Mouse (Mus musculus): ENCODE measurements around the gene Entpd5.

The Entpd5 gene

GRCm38 (mm10) chr12:84408819-84409507 is at the start of gene Entpd5, which contains the start of gene Bbof1:
TSS of gene Entpd5 (minus strand) at chr12:84409029.
TSS of gene Bbof1 (plus strand) at chr12:84409071.
- peak; percentile 92 for ATAC-seq (ENCODE audit: insufficient number of reproducible peaks, low FRiP score, low TSS enrichment)

DNA sequence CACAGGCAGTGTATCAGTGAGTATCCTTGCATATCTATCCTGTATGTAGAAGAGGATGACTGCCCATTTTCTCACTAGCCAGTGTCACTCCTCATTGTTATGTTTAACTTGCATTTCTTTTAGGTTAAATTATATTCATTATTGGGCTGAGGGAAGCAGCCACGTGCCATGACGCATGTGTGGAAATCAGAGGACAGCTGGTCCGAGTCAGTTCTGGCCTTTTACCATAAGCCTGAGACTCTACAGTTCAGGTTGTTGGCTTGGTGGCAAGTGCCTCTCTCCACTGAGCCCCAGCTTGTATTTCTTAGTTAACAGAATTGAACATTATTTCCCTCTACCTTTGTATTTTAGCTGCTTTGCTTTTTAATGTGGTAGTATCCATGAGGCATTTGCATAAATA is 48.1 kb upstream of the Entpd5 start:
- ATAC-seq (ENCODE audit: insufficient number of reproducible peaks, low FRiP score, low TSS enrichment): no peak

GRCm38 (mm10) chr12:84451801-84452200 is 43.0 kb upstream of the Entpd5 start:
- ATAC-seq (ENCODE audit: insufficient number of reproducible peaks, low FRiP score, low TSS enrichment): no peak

DNA sequence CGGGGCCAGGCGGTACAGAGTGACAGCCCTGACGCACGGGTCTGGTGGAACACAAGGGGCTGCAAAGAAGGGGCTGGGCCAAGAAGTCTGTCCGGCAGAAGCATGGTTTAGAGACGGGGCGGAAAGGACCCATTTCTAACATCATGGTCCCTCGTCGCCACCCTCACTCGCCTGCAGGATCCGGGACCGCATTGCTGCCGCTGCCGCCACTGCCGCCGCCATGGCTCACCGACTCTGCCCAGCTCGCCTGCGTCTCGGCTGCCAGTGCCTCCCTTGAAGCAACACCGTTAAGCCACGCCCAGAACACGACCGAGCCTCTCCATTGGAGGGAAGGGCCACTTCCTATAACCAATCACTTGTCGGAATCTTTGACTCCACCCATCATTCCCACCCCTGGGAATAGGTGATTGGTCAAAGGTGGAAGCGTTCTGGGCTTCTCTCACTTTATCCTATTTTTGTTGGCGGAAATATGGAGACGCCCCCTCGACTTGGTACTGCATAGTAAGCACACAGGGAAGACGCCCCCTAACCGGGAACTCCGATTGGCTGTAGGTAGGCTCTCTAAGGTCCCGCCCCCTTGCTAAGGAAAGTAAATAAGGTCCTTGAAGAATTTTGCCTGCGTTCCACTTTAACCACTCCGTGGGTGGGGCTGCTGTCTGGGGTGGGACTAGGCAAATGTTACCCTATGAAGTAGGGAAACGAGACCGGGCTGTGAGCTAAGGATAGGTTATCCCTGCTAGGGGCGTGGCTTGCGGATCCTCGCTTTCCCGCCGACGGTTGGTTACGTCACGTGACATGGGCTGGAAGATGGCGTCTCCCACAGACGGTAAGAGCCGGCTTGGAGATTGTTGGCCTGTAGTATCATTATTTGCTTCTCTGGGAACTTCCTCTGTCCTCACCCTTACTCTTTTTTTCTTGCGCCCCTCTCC is 42.2 kb upstream of the Entpd5 start, which contains the start of the genes Aldh6a1 and Lin52:
Gene Aldh6a1, minus strand, starts transcription at position 287 of the 929 bp plus-strand sequence.
Gene Lin52, plus strand, starts transcription at position 705 of the 929 bp plus-strand sequence.
- peak; percentile 95 for ATAC-seq (ENCODE audit: insufficient number of reproducible peaks, low FRiP score, low TSS enrichment)

- 0 out of 2 replicates have a peak, but pooled peaks have one; percentile 6 for ATAC-seq (ENCODE audit: insufficient number of reproducible peaks, low FRiP score, low TSS enrichment)
These were observed 41.5 kb upstream of the Entpd5 start for GRCm38 (mm10) chr12:84450351-84450717.

GRCm38 (mm10) chr12:84449887-84450286 is 41.1 kb upstream of the Entpd5 start:
- no peak for ATAC-seq (ENCODE audit: insufficient number of reproducible peaks, low FRiP score, low TSS enrichment)

- ATAC-seq (ENCODE audit: insufficient number of reproducible peaks, low FRiP score, low TSS enrichment): no peak
These were observed 39.4 kb upstream of the Entpd5 start for GRCm38 (mm10) chr12:84448181-84448580.

DNA sequence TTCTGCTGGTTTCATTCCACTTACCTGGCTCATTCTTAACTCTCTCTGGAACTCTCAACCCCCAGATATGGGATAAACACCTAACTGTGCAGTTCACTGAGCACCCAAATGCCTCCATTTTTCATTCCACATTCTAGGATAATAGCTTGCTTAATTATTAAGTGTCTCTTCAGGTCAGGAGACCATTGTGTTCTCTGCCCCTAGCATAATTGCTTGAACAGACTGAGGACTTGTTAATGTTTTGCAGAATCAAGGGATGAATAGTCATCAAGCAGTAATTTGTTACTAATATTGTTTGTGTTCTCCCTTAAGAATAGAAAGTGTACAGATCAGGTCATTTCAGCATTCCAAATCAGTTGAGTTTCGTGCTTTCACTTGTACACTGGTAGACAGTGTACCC is 38.6 kb upstream of the Entpd5 start:
- no peak for ATAC-seq (ENCODE audit: insufficient number of reproducible peaks, low FRiP score, low TSS enrichment)

- no peak for ATAC-seq (ENCODE audit: insufficient number of reproducible peaks, low FRiP score, low TSS enrichment)
These were observed 33.7 kb upstream of the Entpd5 start for GRCm38 (mm10) chr12:84442526-84442925.

DNA sequence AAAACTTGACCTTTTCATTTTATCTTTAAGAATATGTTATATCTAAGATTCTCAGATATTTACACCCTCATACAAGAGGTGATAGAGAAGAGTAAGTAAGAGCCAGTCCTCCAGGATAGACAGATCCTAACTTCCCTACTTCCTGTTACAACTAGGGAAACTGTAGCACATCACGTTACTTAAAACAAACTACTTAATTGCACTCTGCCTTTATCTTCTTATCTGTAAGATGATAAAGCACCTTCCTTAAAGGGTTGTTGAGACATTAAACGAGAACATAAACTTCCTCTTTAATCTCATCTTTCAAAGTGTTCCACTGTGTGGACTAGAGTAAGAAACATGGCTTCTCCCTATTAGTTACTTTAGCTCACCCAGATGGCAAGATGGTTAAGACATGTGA is 29.9 kb upstream of the Entpd5 start:
- ATAC-seq (ENCODE audit: insufficient number of reproducible peaks, low FRiP score, low TSS enrichment): no peak

- ATAC-seq (ENCODE audit: insufficient number of reproducible peaks, low FRiP score, low TSS enrichment): no peak
These were observed 21.0 kb upstream of the Entpd5 start for GRCm38 (mm10) chr12:84429825-84430224.

GRCm38 (mm10) chr12:84423990-84424389 is 15.2 kb upstream of the Entpd5 start:
- no peak for ATAC-seq (ENCODE audit: insufficient number of reproducible peaks, low FRiP score, low TSS enrichment)

DNA sequence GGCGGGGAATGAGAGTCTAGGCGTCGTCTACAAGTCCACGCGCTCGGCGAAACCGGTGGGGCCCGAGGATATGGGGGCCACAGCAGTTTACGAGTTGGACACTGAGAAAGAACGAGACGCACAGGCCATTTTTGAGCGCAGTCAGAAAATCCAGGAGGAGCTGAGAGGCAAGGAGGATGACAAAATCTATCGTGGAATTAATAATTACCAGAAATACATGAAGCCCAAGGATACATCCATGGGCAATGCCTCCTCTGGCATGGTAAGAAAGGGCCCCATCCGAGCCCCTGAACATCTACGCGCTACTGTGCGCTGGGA is 8.7 kb upstream of the Entpd5 start:
- no peak for ATAC-seq (ENCODE audit: insufficient number of reproducible peaks, low FRiP score, low TSS enrichment)

DNA sequence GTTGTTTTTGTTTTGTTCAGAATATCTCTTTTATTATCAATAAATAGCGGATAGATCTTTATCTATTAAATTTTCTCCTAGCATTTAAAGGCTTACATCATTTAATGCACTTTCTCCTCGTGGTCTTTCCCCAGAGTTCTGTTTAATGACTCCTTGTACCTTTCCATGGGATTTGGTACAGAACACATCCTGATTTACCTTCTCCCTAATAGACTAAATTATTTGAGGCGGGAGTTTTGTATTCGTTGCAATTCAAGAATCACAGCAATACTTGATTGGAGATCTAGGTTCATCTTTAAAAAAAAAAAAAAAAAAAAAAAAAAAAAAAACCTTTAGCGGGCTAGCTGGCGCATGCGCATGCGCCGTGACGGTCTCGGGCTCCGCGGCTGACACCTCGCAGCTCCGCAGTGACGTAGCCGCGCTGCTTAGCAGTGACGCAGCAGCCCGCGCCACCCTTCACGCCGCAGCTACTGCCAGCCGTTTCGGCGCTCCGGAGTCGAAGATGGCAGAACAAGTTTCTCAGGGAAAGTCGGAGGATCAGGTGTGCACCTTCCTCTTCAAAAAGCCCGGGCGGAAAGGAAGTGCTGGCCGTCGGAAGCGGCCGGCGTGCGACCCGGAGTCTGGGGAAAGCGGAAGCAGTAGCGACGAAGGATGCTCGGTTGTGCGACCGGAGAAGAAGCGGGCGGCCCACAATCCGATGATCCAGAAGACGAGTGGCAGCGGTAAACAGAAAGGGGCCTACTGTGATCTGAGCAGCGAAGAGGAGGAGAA is 8.2 kb upstream of the Entpd5 start, which contains the start of gene Rnf113a2:
Gene Rnf113a2, plus strand, starts transcription at position 363 of the 771 bp plus-strand sequence.
- peak; percentile 87 for ATAC-seq (ENCODE audit: insufficient number of reproducible peaks, low FRiP score, low TSS enrichment)

DNA sequence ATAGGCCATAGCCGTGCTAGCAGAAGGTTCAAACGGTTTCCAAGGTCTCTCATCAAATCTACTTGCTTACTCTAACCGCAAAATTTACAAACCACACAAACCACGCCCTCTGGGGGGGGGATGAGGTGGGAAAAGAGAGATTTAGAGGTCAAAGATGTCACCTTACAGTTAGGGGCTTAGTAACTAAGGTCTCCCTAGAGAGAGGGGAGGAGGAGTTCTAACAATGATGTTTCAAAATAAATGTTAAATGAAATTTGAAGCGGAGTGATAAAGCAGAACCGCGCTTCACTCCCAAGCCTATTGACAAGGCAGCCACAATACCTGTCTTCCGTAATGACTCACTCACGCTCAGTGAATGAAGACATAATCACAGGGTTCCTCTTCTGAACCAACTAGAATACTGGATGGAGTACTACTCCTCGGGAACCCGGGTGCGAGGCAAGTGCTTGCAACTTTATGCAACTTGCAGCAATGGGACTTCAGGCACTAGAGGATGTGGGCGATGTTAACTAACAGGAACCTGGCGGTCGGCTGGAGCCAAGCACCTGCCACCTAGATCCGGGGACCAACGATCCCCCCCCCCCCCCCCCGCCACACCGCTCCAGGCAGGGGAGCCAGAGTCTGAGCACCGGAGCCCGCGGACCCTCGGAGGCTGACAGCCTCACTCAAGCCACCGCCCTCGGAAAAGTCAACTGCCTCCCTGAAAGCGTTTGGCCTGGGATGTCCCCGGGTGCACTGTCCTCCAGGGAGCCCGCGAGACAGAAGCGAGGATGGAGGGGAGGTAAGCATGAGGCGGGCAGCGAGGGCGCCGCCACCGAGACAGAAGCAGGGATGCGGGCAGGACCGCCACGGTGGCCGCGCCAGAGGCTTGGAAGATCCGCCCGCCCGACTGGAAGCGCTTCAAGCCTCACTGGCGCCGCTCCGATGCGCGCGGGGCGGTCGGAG is 683 bp downstream of the Entpd5 start:
- ATAC-seq (ENCODE audit: insufficient number of reproducible peaks, low FRiP score, low TSS enrichment): peak; percentile 64

DNA sequence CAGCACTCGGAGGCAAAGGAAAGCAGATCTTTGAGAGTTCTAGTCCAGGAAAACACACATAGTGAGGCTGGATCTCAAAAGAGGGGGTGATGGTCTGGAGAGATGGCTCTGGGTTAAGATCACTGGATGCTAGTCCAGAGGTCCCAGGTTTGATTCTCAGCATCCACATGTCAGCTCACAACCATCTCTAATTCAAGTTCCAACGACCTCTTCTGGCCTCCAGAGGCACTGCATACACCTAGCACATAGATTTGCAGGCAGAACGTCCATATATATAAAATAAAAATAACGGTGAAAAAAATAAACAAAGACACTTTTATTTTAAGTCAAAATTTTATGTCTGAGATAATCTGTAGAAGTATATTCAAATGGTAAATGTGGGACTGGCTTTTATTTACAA is 1.6 kb downstream of the Entpd5 start:
- no peak for ATAC-seq (ENCODE audit: insufficient number of reproducible peaks, low FRiP score, low TSS enrichment)

- ATAC-seq (ENCODE audit: insufficient number of reproducible peaks, low FRiP score, low TSS enrichment): no peak
These were observed 4.3 kb downstream of the Entpd5 start for GRCm38 (mm10) chr12:84404541-84404940.

DNA sequence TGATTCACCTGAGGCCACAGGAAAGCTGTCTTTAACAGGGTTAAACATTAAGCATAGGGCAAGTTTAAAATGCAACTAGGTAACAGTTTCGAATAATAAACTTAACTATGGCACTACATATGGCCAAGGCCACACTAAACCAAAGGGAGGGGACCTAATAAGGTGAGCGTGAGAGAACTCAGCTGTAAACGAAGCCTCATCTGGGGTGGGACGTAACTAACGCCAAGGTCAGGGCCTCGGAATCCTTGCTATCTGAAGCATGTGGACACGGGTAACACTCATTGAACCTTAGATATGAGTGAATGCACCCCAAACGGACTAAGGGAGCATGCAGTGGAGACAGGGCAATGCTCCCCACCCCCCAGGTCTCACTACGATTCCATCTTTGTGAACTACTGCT is 5.9 kb downstream of the Entpd5 start:
- ATAC-seq (ENCODE audit: insufficient number of reproducible peaks, low FRiP score, low TSS enrichment): no peak

GRCm38 (mm10) chr12:84400653-84401052 is 8.2 kb downstream of the Entpd5 start:
- ATAC-seq (ENCODE audit: insufficient number of reproducible peaks, low FRiP score, low TSS enrichment): no peak

Measured in cerebellum, adult (tissue).